Mouse (Mus musculus) gonadal fat pad, adult 2 months (tissue): ENCODE measurements around the gene Gm21961. TPM values are rescaled to one million over a fixed set of nuclear protein-coding genes. Genes with fewer than 3 reads are reported as not detected.
"Not testable (repeated sequence)": the region's sequence is repeated elsewhere in the genome, so short reads cannot be mapped to it uniquely, and the experiment has no call there.

Source experiments
- DNase-seq: peaks from one replicate; pipeline ENCODE4 v3.0.0-alpha.2; 2012; ENCODE audit warnings: low read depth
- polyA plus RNA-seq: library from polyadenylated mRNA; depleted of rRNA; stranded (reverse); fragments of >200 nt; gene quantifications from 2 replicates; pipeline ENCODE4 v1.2.3, GENCODE M21; 2012; rRNA removed

Gm21961 gene
- not detected in 2 replicates for polyA plus RNA-seq

- no peak for DNase-seq
These were observed at the start of gene Gm21961 for GRCm38 (mm10) chr15:65014804-65015203. Gene Gm21961 (minus strand): TSS chr15:65014904.

- no peak for DNase-seq
These were observed 27.3 kb upstream of the Gm21961 start for GRCm38 (mm10) chr15:65041999-65042398.

- not testable (repeated sequence) for DNase-seq
These were observed 24.5 kb upstream of the Gm21961 start for GRCm38 (mm10) chr15:65039216-65039615.

- no peak for DNase-seq
These were observed 3.3 kb upstream of the Gm21961 start for GRCm38 (mm10) chr15:65017971-65018370.

GRCm38 (mm10) chr15:65006177-65006576 is 8.5 kb downstream of the Gm21961 start:
- DNase-seq, result no peak

- no peak for DNase-seq
These were observed 20.2 kb downstream of the Gm21961 start for GRCm38 (mm10) chr15:64994498-64994897.

- no peak for DNase-seq
These were observed 34.7 kb downstream of the Gm21961 start for GRCm38 (mm10) chr15:64979976-64980375.

GRCm38 (mm10) chr15:64976044-64976805 is 38.5 kb downstream of the Gm21961 start:
- no peak for DNase-seq

Other genes starting within 250 kb of the Gm21961 start
- not detected in 2 replicates for gene Gm21798, start 197.2 kb downstream of the Gm21961 start, polyA plus RNA-seq